Mouse (Mus musculus) megakaryocyte, embryonic 14.5 days (primary cell): ENCODE results near the gene Slc38a6. TPM values are rescaled to one million over a fixed set of nuclear protein-coding genes. Genes with fewer than 3 reads are reported as not detected.

Experiments
- H3K27me3 ChIP-seq: replicated peaks from 2 replicates; pipeline ENCODE3; 2012; ENCODE audit warnings: inconsistent platforms
- H3K36me3 ChIP-seq: replicated peaks from 2 replicates; pipeline ENCODE3; 2012; ENCODE audit warnings: low read length, inconsistent platforms, mixed read lengths
- H3K4me1 ChIP-seq: 2 replicates; pipeline ENCODE4 v1.6.1; 2012; ENCODE audit warnings: inconsistent platforms
- H3K4me3 ChIP-seq: replicated peaks from 2 replicates; pipeline ENCODE3; 2012; ENCODE audit warnings: moderate library complexity, mild to moderate bottlenecking, inconsistent platforms
- H3K9me3 ChIP-seq: 2 replicates; pipeline ENCODE4 v1.6.1; 2012; ENCODE audit warnings: inconsistent platforms
- FLI1 ChIP-seq: IDR thresholded peaks from 2 replicates; pipeline ENCODE4 v1.6.1; 2012; ENCODE audit warnings: low read length, inconsistent platforms, mixed read lengths
- GATA1 ChIP-seq: IDR thresholded peaks from 3 replicates; pipeline ENCODE4 v1.6.1; 2012; ENCODE audit warnings: mixed read lengths, low read length, inconsistent platforms, borderline replicate concordance
- polyA plus RNA-seq: library from polyadenylated mRNA; stranded (reverse); fragments of >175 nt; gene quantifications from 2 replicates; pipeline ENCODE4 v1.2.3, GENCODE M21; 2012; ENCODE audit warnings: low replicate concordance; ENCODE audit not compliant: insufficient read depth

Gene Slc38a6
- polyA plus RNA-seq, 1 experiment, result 2.8 TPM

DNA sequence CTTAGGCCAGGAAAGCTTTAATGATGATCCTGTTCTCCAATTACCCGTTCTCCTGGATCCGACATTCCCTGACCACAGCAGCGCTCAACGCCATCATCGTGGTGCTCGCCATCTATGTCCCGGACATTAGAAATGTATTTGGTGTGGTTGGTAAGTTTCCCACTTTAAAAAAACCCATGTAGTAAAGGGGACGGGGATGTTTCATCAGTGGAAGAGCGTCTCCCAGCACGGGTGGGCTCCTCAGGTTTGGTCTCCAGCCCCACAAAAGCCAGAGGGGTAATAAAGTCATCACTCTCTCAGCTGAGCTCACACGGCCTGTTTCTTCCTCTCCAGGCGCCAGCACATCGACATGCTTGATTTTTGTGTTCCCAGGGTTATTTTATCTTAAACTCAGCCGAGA, 65.2 kb downstream of the Slc38a6 start:
- Histone ChIP-seq H3K27me3 (no peaks in the 10 kb centered on the region), H3K36me3 (peaks cover 49% of the 10 kb centered on the region), H3K4me1 (peaks cover 18% of the 10 kb centered on the region), H3K4me3 (no peak overlapping the region), H3K9me3 (no peaks in the 10 kb centered on the region)
- TF ChIP-seq GATA1 (no peak), FLI1 (no peak)

DNA sequence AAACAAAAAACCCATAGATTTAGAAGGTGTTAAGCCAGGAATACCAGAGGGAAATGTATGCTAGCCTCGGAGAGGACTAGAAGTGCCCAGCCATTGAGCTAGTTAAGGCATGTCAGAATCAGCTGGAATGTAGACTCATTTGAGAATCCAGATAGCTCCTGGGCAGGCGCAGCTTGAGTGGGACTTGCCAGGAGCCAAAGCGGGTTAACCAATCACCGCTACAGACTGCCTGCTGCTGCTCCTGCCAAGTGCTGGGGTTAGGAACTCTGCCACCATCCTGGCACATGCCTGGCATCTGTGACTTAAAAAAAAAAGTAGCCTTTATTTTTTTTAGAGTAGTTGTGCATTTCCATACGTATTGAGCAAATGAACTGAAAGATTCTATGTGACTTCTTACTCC, 66.8 kb downstream of the Slc38a6 start:
- Histone ChIP-seq H3K27me3 (no peaks in the 10 kb centered on the region), H3K36me3 (peaks cover 48% of the 10 kb centered on the region), H3K9me3 (no peaks in the 10 kb centered on the region), H3K4me1 (peaks cover 16% of the 10 kb centered on the region), H3K4me3 (no peak overlapping the region)
- TF ChIP-seq FLI1 (no peak), GATA1 (no peak)

DNA sequence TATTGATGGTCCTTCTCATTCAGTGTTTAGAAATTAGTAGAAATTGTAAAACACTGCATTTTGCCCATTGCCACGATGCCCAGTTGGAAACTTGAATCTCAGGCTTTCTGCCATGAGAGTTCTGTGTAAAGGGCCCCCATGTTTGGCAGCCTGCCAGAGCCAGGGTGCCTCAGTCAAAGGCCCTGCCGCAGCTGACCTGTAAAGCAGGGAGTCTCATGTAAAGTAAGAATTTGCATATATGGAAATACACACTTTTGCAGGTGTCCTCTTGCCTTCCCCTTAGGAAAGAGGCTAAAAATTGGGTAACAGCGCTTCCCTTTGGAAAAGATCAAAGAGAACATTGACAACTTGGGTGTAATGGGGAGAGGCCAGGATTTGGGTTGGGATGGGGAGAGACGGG, 67.9 kb downstream of the Slc38a6 start:
- peaks cover 46% of the 10 kb centered on the region for H3K36me3 ChIP-seq
- no peaks in the 10 kb centered on the region for H3K27me3 ChIP-seq
- H3K4me1 ChIP-seq, result peaks cover 20% of the 10 kb centered on the region
- H3K9me3 ChIP-seq, result no peaks in the 10 kb centered on the region
- TF ChIP-seq FLI1, result no peak
- no peak for TF ChIP-seq GATA1
- no peak overlapping the region for H3K4me3 ChIP-seq

DNA sequence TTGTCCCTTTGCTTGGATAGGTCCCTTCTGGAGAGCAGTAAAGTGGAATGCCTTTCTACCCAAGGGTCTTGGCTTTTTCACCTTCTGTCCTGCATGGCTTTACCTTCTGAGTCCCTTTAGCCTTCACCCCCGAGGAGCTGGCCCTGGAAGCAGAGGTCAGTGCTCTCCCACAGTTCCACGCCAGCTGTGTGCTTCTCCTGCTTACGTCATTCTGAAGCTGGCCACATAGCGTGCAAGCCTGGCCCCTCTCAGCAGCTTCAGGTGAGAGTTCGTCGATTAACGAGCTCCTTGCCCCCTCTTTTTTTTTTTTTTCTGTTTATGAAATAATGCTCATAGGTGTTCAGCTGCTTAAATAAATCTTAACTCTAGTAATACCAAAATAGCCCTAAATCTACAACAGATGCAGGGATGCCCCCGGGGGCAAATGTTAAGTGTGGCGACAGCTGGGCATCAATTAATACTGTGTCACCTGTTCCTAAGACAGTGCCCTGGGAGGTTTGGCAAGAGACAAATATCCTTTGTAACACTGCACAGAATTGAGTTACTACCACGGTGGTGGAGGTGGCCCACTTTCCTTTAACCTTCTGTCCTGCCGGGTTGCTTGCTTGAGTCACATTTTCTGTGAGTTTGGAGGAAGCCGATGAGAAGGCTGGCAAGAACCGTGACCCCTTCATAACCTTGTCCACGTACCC, 68.7 kb downstream of the Slc38a6 start:
- H3K9me3 ChIP-seq, result no peaks in the 10 kb centered on the region

DNA sequence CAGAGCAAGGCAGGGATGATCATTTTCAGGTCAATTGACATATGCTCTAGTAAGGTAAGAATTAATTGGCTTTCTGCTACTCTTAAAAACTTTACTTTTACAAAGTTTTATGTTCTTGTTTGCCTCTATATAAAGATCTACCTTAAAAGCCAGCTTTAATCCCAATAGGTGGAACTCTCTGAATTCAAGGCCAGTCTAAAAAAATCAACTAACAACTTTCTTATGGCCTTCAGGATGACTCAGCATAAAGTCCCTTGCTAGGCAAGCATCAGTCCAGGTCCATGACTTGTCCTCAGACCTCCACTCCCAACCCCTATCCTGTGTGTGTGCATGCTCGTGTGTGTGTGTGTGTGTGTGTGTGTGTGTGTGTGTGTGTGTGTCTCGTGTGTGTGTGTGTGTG, 70.1 kb downstream of the Slc38a6 start:
- Histone ChIP-seq H3K4me3 (no peak overlapping the region), H3K36me3 (peaks cover 39% of the 10 kb centered on the region), H3K9me3 (no peaks in the 10 kb centered on the region), H3K4me1 (peaks cover 24% of the 10 kb centered on the region), H3K27me3 (peaks cover 2% of the 10 kb centered on the region)
- no peak for TF ChIP-seq FLI1
- no peak for TF ChIP-seq GATA1

More for the DNA sequence above, 68.7 kb downstream of the Slc38a6 start:
- no peak overlapping the region for H3K4me3 ChIP-seq
- peaks cover 50% of the 10 kb centered on the region for H3K36me3 ChIP-seq
- no peak for TF ChIP-seq GATA1
- no peak for TF ChIP-seq FLI1
- H3K27me3 ChIP-seq, result no peaks in the 10 kb centered on the region
- H3K4me1 ChIP-seq, result peaks cover 27% of the 10 kb centered on the region

DNA sequence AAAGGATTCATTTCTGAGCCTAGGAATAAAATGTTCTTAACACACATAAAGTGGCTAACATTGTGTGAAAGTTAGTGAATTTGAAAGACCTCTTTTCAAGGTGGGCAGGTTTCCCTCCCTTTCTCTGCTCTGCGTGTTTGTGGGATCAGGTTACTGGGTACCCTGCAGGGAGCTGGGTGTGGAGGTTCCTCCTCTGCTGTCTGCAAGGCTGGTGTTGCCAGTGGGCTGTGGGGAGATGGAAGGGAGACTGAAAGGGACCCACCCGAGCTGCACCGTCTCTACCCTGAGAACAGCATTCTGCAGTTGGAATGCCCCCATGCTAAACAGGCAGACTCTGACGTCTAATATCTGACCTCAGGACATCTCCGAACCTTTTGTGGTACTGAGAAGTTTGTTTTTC, 70.7 kb downstream of the Slc38a6 start:
- H3K36me3 ChIP-seq, result peaks cover 33% of the 10 kb centered on the region
- H3K9me3 ChIP-seq, result no peaks in the 10 kb centered on the region
- peaks cover 18% of the 10 kb centered on the region for H3K4me1 ChIP-seq
- TF ChIP-seq FLI1, result no peak
- no peak for TF ChIP-seq GATA1
- no peak overlapping the region for H3K4me3 ChIP-seq
- peaks cover 2% of the 10 kb centered on the region for H3K27me3 ChIP-seq

DNA sequence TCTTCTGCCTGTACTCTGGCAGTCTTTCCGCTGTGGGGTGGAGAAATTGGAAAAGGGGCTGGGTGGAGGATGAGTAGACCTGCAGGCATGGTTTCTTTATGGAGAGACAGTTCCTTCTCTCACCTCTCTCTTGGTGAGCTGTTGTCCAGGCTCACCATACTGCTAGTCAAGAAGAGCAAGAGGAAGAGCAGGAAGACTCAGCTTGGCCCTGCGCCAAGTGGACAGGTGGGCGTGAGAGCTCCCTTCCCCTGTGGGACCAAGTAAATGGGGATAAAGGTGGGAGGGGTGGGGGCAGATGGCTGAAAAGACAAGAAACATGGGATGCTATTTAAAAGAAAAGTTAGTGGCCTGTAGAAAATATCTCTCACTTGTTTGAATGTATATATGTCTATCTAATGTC, 71.2 kb downstream of the Slc38a6 start:
- peaks cover 32% of the 10 kb centered on the region for H3K36me3 ChIP-seq
- no peaks in the 10 kb centered on the region for H3K9me3 ChIP-seq
- no peak overlapping the region for H3K4me3 ChIP-seq
- no peak for TF ChIP-seq GATA1
- no peak for TF ChIP-seq FLI1
- peaks cover 2% of the 10 kb centered on the region for H3K27me3 ChIP-seq
- H3K4me1 ChIP-seq, result peaks cover 17% of the 10 kb centered on the region

DNA sequence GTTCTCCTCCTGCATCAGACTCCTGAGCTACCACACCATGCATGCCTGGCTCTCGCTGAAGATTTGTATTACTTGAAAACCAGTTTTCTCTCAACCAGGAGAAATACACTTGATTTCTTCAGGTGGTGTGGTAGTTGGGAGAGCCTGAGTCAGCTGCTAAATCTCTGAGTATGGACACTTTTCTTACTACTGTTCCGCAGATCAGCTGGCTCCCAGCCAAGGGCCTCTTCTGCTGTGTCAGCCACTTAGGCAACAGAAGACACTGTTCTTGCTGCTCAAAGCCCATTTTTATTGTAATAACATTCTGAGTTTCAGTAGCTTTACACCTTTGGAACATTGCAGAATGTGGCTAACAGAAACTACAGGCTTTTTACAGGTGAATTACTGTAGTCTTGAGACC, 72.1 kb downstream of the Slc38a6 start:
- Histone ChIP-seq H3K4me3 (no peak overlapping the region), H3K4me1 (peaks cover 17% of the 10 kb centered on the region), H3K9me3 (no peaks in the 10 kb centered on the region), H3K27me3 (peaks cover 2% of the 10 kb centered on the region), H3K36me3 (peaks cover 28% of the 10 kb centered on the region)
- no peak for TF ChIP-seq GATA1
- TF ChIP-seq FLI1, result no peak

DNA sequence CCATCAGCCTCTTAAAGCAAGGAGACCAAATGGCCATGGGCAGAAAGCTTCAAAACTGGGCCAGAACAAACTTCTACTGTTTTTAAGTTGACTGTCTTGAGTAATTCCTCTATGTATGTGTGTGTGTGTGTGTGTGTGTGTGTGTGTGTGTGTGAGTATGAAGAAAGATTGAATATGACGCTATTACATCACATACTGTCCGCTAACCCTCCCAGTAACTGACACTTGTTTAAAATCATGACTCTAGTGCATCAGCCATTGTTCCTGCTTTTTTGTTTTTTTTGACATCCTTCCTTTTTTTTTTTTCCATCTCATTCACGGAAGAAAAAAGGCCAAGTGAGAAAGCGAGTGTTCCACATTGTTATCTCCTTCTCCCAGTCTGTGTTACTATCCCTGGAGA, 72.9 kb downstream of the Slc38a6 start:
- peaks cover 17% of the 10 kb centered on the region for H3K4me1 ChIP-seq
- no peak overlapping the region for H3K4me3 ChIP-seq
- H3K36me3 ChIP-seq, result peaks cover 23% of the 10 kb centered on the region
- H3K9me3 ChIP-seq, result no peaks in the 10 kb centered on the region
- TF ChIP-seq GATA1, result no peak
- TF ChIP-seq FLI1, result no peak
- H3K27me3 ChIP-seq, result peaks cover 2% of the 10 kb centered on the region

DNA sequence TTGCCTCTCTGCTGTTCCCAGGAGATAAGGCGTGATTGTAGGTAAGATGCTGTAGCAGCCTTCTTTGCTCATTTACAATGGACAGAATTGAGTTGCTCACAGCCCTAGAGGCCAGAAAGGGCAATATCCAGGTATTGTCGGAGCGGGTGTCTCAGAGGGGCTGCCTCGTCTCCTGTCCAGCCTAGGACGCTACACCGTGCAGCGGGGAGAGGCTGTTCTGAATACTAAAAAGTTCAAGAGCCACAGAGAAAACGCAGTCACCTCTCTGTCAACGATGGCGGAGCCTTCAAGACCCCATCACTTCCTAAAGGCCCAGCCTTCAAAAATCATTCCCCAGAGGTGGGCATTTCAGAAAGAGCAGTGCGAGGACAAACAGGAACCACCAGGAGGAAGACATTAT, 74.6 kb downstream of the Slc38a6 start:
- no peaks in the 10 kb centered on the region for H3K9me3 ChIP-seq
- H3K27me3 ChIP-seq, result peaks cover 2% of the 10 kb centered on the region
- TF ChIP-seq FLI1 (no peak), GATA1 (no peak)
- peaks cover 17% of the 10 kb centered on the region for H3K4me1 ChIP-seq
- peaks cover 16% of the 10 kb centered on the region for H3K36me3 ChIP-seq
- H3K4me3 ChIP-seq, result no peak overlapping the region

DNA sequence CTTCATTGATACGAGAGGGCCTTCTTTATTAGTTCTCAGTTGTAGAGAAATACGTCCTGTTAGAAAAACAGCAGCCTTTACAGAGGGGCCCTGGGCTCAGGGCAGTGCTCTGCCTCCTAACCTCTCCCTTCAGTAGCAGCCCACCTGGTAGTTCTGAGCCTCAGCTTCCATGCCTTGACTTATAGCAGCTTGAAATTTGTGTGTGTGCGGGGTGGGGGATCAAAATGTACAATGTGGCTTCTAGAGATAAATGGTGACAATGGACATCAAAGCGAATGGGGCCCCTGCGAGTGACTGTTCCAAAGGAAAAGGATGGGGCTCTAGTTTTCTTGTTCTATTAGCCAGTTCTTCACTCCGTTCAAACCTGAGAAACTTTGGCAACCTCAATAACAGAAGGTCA, 76.8 kb downstream of the Slc38a6 start:
- H3K36me3 ChIP-seq, result peaks cover 8% of the 10 kb centered on the region
- no peak overlapping the region for H3K4me3 ChIP-seq
- TF ChIP-seq FLI1 (no peak), GATA1 (no peak)
- H3K4me1 ChIP-seq, result peaks cover 10% of the 10 kb centered on the region
- H3K27me3 ChIP-seq, result peaks cover 12% of the 10 kb centered on the region
- no peaks in the 10 kb centered on the region for H3K9me3 ChIP-seq
